Mouse (Mus musculus) cerebellum, adult 2 months (tissue): ENCODE measurements at regions not wholly inside any gene's neighbourhood (a gene's known extent, or its start where the extent isn't known, plus 50 kb on each side); places are given as distances from the start of the nearest gene placed in this dataset.

Experiments used
- CTCF ChIP-seq: fragments of 200-500 bp; IDR thresholded peaks from 2 replicates; pipeline ENCODE4 v1.5.1; 2011; ENCODE audit warnings: low read depth, mild to moderate bottlenecking, control low read depth, low read length, moderate library complexity, borderline replicate concordance; ENCODE audit not compliant: insufficient read depth
- POLR2A ChIP-seq: fragments of 200-500 bp; IDR thresholded peaks from 2 replicates; pipeline ENCODE4 v1.6.1; 2011; ENCODE audit warnings: low read length, control low read depth, borderline replicate concordance; ENCODE audit not compliant: insufficient read depth

- TF ChIP-seq POLR2A (no peak), CTCF (no peak)
Observed at GRCm38 (mm10) chr14:87844120-87844519, 427.7 kb downstream of the Tdrd3 start.
